7 mouse cellular contexts compared by ENCODE assay signal in genomic region chr14:26668371-26669291, GRCm38 (mm10). TPM values are rescaled to one million over a fixed set of nuclear protein-coding genes. Genes with fewer than 3 reads are reported as not detected.
DNase-seq lines count a peak whose midpoint lies in the region; ATAC-seq lines count a peak whose summit lies in the region.

No protein-coding gene starts in this region.

- intact Hi-C loops in left cerebral cortex, postnatal 25 days (cut with DNase I) = loop anchor here (5.0 kb wide), 2 partner anchors 304 to 359 kb away; partner anchors contain the start of gene Appl1

- peak; percentile 72 for ATAC-seq in frontal cortex, adult (ENCODE audit: low TSS enrichment)
- peak; percentile 16 for ATAC-seq in inflammation-experienced regulatory T-cells, adult 6 months
- peak; percentile 45 for ATAC-seq in megakaryocyte progenitor cell, adult 5-6 weeks (replicated peaks; ENCODE audit: poor library complexity)

- peak; percentile 39 for DNase-seq in NIH3T3 (ENCODE audit: low read depth)
- DNase-seq in cerebellum, adult 11-12 months = peak; percentile 52
- DNase-seq in left cerebral cortex, postnatal 25 days (ENCODE audit: low spot score in 2 of 2) = peak; percentile 64 to 70
- peak; percentile 39 for DNase-seq in right cerebral cortex, postnatal 4 days

RNA-seq across cellular contexts. Expression of gene Pde12, which starts 1.1 kb away (rescaled TPM):
- 1 to 10 TPM; 3.5 to 5.6 (median 5.2) TPM for polyA plus RNA-seq in inflammation-experienced regulatory T-cells, adult 6 months (2017; shearing (Covaris generic))
- total RNA-seq in left cerebral cortex, postnatal 25 days (2021) = 1 to 10 TPM; 8.1 to 9.0 TPM
- total RNA-seq in megakaryocyte progenitor cell, adult 5-6 weeks (2015) = 15.4 and 15.8 TPM in 2 replicates
- 12.3 and 13.6 TPM in 2 replicates for total RNA-seq in megakaryocyte progenitor cell, adult 5-6 weeks (2017)

RNA-seq across cellular contexts. Expression of gene Dnah12, which starts 24.4 kb away (rescaled TPM):
- polyA plus RNA-seq in inflammation-experienced regulatory T-cells, adult 6 months (2017; shearing (Covaris generic)) = under 1 TPM in 2 of 3 experiments, not detected in 1; 0.04 to 0.06 TPM
- total RNA-seq in left cerebral cortex, postnatal 25 days (2021) = under 1 TPM; 0.07 to 0.14 TPM
- total RNA-seq in megakaryocyte progenitor cell, adult 5-6 weeks (2015) = 0.49 and 0.64 TPM in 2 replicates
- 0.21 and 0.47 TPM in 2 replicates for total RNA-seq in megakaryocyte progenitor cell, adult 5-6 weeks (2017)

RNA-seq across cellular contexts. Expression of gene Arf4, which starts 30.8 kb away (rescaled TPM):
- 100 to 1,000 TPM; 244 to 322 (median 274) TPM for polyA plus RNA-seq in inflammation-experienced regulatory T-cells, adult 6 months (2017; shearing (Covaris generic))
- total RNA-seq in left cerebral cortex, postnatal 25 days (2021) = 100 to 1,000 TPM; 113 to 117 TPM
- 361 and 398 TPM in 2 replicates for total RNA-seq in megakaryocyte progenitor cell, adult 5-6 weeks (2015)
- 88.2 and 105 TPM in 2 replicates for total RNA-seq in megakaryocyte progenitor cell, adult 5-6 weeks (2017)

Comparison
In these comparisons a context has a peak if more than half of its experiments do, and no peak if none do; other contexts are left out.
1. Peak in every context shown above with its lines: DNase-seq and ATAC-seq.
2. ATAC-seq: peak in every context shown above with its lines; median percentile 72 in frontal cortex, adult; 45 in megakaryocyte progenitor cell, adult 5-6 weeks; 16 in inflammation-experienced regulatory T-cells, adult 6 months.